Mouse (Mus musculus) ovary, adult 18-20 months (tissue): Measurements from ENCODE around the gene Psmd11.

Experiments
- DNase-seq: peaks from one replicate; pipeline ENCODE4 v3.0.0; 2022; ENCODE audit warnings: low spot score, mixed read lengths

Gene Psmd11

GRCm38 (mm10) chr11:80505581-80505980, 77.2 kb downstream of the Psmd11 start:
- no peak for DNase-seq

GRCm38 (mm10) chr11:80506483-80506882, 78.1 kb downstream of the Psmd11 start:
- DNase-seq = no peak

GRCm38 (mm10) chr11:80507791-80508190, 79.4 kb downstream of the Psmd11 start:
- DNase-seq = no peak

- DNase-seq = no peak
These were observed 80.2 kb downstream of the Psmd11 start for GRCm38 (mm10) chr11:80508361-80509175.

GRCm38 (mm10) chr11:80509176-80509506, 80.7 kb downstream of the Psmd11 start:
- DNase-seq = no peak

GRCm38 (mm10) chr11:80510124-80510523, 81.7 kb downstream of the Psmd11 start:
- DNase-seq = no peak

GRCm38 (mm10) chr11:80512313-80513056, 84.1 kb downstream of the Psmd11 start:
- no peak for DNase-seq

- no peak for DNase-seq
These were observed 85.4 kb downstream of the Psmd11 start for GRCm38 (mm10) chr11:80513796-80514195.

GRCm38 (mm10) chr11:80515346-80515745, 86.9 kb downstream of the Psmd11 start:
- no peak for DNase-seq

- DNase-seq = no peak
These were observed 87.5 kb downstream of the Psmd11 start for GRCm38 (mm10) chr11:80515895-80516294.

GRCm38 (mm10) chr11:80518421-80519367, 90.3 kb downstream of the Psmd11 start:
- no peak for DNase-seq

- DNase-seq = no peak
These were observed 92.7 kb downstream of the Psmd11 start for GRCm38 (mm10) chr11:80521148-80521547.
